Mouse (Mus musculus) megakaryocyte progenitor cell, adult 5-6 weeks (primary cell): ENCODE results near the gene Csl. TPM values are rescaled to one million over a fixed set of nuclear protein-coding genes. Genes with fewer than 3 reads are reported as not detected.

Experiments
- ATAC-seq: replicated peaks from 2 replicates; pipeline ENCODE4 v1.8.0; 2016; ENCODE audit warnings: mild to moderate bottlenecking, moderate TSS enrichment, inconsistent platforms; ENCODE audit not compliant: poor library complexity
- total RNA-seq, 2 experiments: library from RNA; stranded (forward) in 1 of 2; stranded (reverse) in 1 of 2; fragments of 157-497, 149-512 nt in 1 of 2; fragments of 200-1000 nt in 1 of 2; gene quantifications; 2 replicates each; pipeline versions ENCODE4 v1.2.3 to v1.2.4; 2015 to 2017

The Csl gene
- not detected in 2 replicates for total RNA-seq (2015)
- total RNA-seq (2017), result 0.51 TPM in 1 of 2 replicates, not detected in the other

GRCm38 (mm10) chr10:99759558-99759957, at the start of gene Csl:
TSS of gene Csl (minus strand) at chr10:99759658.
- ATAC-seq, result no peak

GRCm38 (mm10) chr10:99789418-99789817, 30.0 kb upstream of the Csl start:
- no peak for ATAC-seq

GRCm38 (mm10) chr10:99774228-99775120, 15.0 kb upstream of the Csl start:
- no peak for ATAC-seq

GRCm38 (mm10) chr10:99750146-99750545, 9.3 kb downstream of the Csl start:
- ATAC-seq, result no peak

- ATAC-seq, result no peak
Measured at GRCm38 (mm10) chr10:99748668-99749260, 10.7 kb downstream of the Csl start.

GRCm38 (mm10) chr10:99748009-99748408, 11.4 kb downstream of the Csl start:
- ATAC-seq, result no peak

- no peak for ATAC-seq
Measured at GRCm38 (mm10) chr10:99741609-99742280, 17.7 kb downstream of the Csl start.

GRCm38 (mm10) chr10:99713129-99713528, 46.3 kb downstream of the Csl start:
- ATAC-seq, result peak; percentile 33; the same call in 1 of the 2 replicates

GRCm38 (mm10) chr10:99711567-99711966, 47.9 kb downstream of the Csl start:
- ATAC-seq, result peak; percentile 89
